In genomic region chr2:169098591-169098990, GRCm38 (mm10) we compare ENCODE assay signal across 28 mouse cellular contexts.
DNase-seq lines count a peak whose midpoint lies in the region; ATAC-seq lines count a peak whose summit lies in the region.
"Had no signal": no experiment of that assay in that cellular context is flagged by ENCODE, and none has a peak within 500 bp of the region (broad histone marks: within the 10 kb centered on the region; RNA-seq: fewer than 3 reads in every experiment).

No protein-coding gene starts in this region.

- DNase-seq in kidney, adult 9 months = peak; percentile 13
- DNase-seq in kidney, postnatal 10 days = peak; percentile 31
- no peak for DNase-seq in kidney, adult 18-20 months
- no peak for DNase-seq in neural tube, embryonic 10.5 days (ENCODE audit: extremely low spot score, low spot score)
- DNase-seq in R1 (ENCODE audit: low read depth, low spot score) = peak; percentile 60
- DNase-seq in ovary, postnatal 14 days (ENCODE audit: low spot score) = no peak
- DNase-seq: adrenal gland, adult 2 months; adrenal gland, postnatal 14 days; cerebellum, adult 11 months; cerebellum, adult 2 months; cerebellum, adult 9-11 months; cerebellum, postnatal 25 days; embryo, embryonic 11 days; gastrocnemius, postnatal 14 days; heart, adult 11 months had no signal

- H3K9me3 ChIP-seq in kidney, embryonic 14.5 days (ENCODE audit: control insufficient read depth, low read length) = peaks cover 11% of the 10 kb centered on the region; the same call in 1 of the 2 replicates
- peaks cover 11% of the 10 kb centered on the region for H3K9me3 ChIP-seq in neural tube, embryonic 13.5 days
- H3K9me3 ChIP-seq: embryonic facial prominence, embryonic 10.5 days; hindbrain, embryonic 15.5 days had no signal

- no peak overlapping the region for H3K9ac ChIP-seq in kidney, embryonic 14.5 days (ENCODE audit: low read depth, low read length)
- H3K9ac ChIP-seq in neural tube, embryonic 13.5 days = 0 out of 2 replicates have a peak overlapping the region, but pooled peaks have one; percentile 13
- H3K9ac ChIP-seq: embryonic facial prominence, embryonic 13.5 days; forebrain, embryonic 12.5 days; forebrain, embryonic 15.5 days; hindbrain, embryonic 12.5 days; hindbrain, embryonic 15.5 days had no signal

- no peak overlapping the region for H3K4me2 ChIP-seq in kidney, embryonic 14.5 days (replicated peaks; ENCODE audit: low read depth, low read length)
- no peak overlapping the region for H3K4me2 ChIP-seq in neural tube, embryonic 13.5 days
- H3K4me2 ChIP-seq: embryonic facial prominence, embryonic 13.5 days; forebrain, embryonic 12.5 days; forebrain, embryonic 15.5 days; heart, embryonic 11.5 days; hindbrain, embryonic 12.5 days; hindbrain, embryonic 15.5 days had no signal

- no peaks in the 10 kb centered on the region for H3K36me3 ChIP-seq in kidney, embryonic 14.5 days (ENCODE audit: control insufficient read depth, insufficient read depth, low read length)
- no peaks in the 10 kb centered on the region for H3K36me3 ChIP-seq in neural tube, embryonic 13.5 days
- H3K36me3 ChIP-seq: embryonic facial prominence, embryonic 10.5 days; embryonic facial prominence, embryonic 13.5 days; forebrain, embryonic 12.5 days; forebrain, embryonic 15.5 days; G1E; hindbrain, embryonic 12.5 days; hindbrain, embryonic 15.5 days had no signal

- no peak for ATAC-seq in kidney, embryonic 14.5 days (ENCODE audit: low FRiP score, low TSS enrichment)
- no peak for ATAC-seq in neural tube, embryonic 13.5 days (ENCODE audit: low read depth)
- ATAC-seq: CD4-positive, CD25-positive, alpha-beta regulatory T cell, adult 4 months; forebrain, embryonic 15.5 days; Patski had no signal

- H3K27me3 ChIP-seq in kidney, embryonic 14.5 days (ENCODE audit: control insufficient read depth, insufficient read depth, low read length) = no peaks in the 10 kb centered on the region
- no peaks in the 10 kb centered on the region for H3K27me3 ChIP-seq in neural tube, embryonic 13.5 days
- H3K27me3 ChIP-seq: embryonic facial prominence, embryonic 13.5 days; hindbrain, embryonic 12.5 days; hindbrain, embryonic 15.5 days; Patski had no signal

- H3K4me1 ChIP-seq in kidney, embryonic 14.5 days (ENCODE audit: control insufficient read depth, insufficient read depth, low read length) = 0 out of 2 replicates have a peak, but pooled peaks cover 3% of the 10 kb centered on the region
- H3K4me1 ChIP-seq in neural tube, embryonic 13.5 days (replicated peaks) = peaks cover 23% of the 10 kb centered on the region
- H3K4me1 ChIP-seq: embryonic facial prominence, embryonic 10.5 days; hindbrain, embryonic 12.5 days had no signal

- 73% methylated on average over 6 of the region's 6 CpGs for WGBS in kidney, embryonic 14.5 days
- WGBS in neural tube, embryonic 13.5 days = 89% methylated on average over 6 of the region's 6 CpGs

- no peak overlapping the region for H3K27ac ChIP-seq in kidney, embryonic 14.5 days (ENCODE audit: low read depth, low read length)
- no peak overlapping the region for H3K27ac ChIP-seq in neural tube, embryonic 13.5 days (replicated peaks)
- H3K27ac ChIP-seq: embryonic facial prominence, embryonic 10.5 days; embryonic facial prominence, embryonic 13.5 days; forebrain, embryonic 12.5 days; forebrain, embryonic 15.5 days; hindbrain, embryonic 12.5 days; hindbrain, embryonic 15.5 days had no signal

- H3K4me3 ChIP-seq in kidney, embryonic 14.5 days (ENCODE audit: low read length) = no peak overlapping the region
- no peak overlapping the region for H3K4me3 ChIP-seq in neural tube, embryonic 13.5 days
- H3K4me3 ChIP-seq: embryonic facial prominence, embryonic 10.5 days; embryonic facial prominence, embryonic 13.5 days; erythroblast, embryonic 14.5 days; forebrain, embryonic 12.5 days; forebrain, embryonic 15.5 days; hindbrain, embryonic 12.5 days; hindbrain, embryonic 15.5 days had no signal

Comparison
In these comparisons a context has a peak if more than half of its experiments do, and no peak if none do; other contexts are left out.
1. DNase-seq: peak in kidney, adult 9 months (single experiment), kidney, postnatal 10 days (single experiment) and R1 (single experiment); none in kidney, adult 18-20 months (single experiment), neural tube, embryonic 10.5 days (single experiment) and ovary, postnatal 14 days (single experiment).